Mouse (Mus musculus): ENCODE measurements around the gene Nek10.
"Not testable (repeated sequence)": the region's sequence is repeated elsewhere in the genome, so short reads cannot be mapped to it uniquely, and the experiment has no call there.

Gene Nek10

DNA sequence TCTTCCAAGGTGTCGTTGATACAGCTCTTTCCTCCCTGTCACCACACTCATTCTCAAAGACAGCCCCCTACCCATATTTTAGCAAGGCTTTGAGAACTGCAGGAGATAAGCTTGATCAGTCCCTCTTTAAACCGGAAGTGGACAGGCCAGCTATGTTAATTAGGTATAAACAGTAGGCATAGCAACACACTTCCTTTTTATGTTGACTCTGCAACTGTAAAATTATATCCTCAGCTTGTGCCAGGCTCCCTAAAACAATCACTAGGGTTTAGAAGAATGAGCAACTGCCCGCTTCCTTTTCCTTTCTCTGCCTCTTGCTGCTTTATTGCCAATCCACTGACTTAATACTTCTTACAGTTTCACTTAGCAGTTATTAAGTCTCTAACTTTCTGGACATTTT lies 67.2 kb downstream of the Nek10 start:
- DNase-seq (ENCODE audit: low spot score) = no peak

DNA sequence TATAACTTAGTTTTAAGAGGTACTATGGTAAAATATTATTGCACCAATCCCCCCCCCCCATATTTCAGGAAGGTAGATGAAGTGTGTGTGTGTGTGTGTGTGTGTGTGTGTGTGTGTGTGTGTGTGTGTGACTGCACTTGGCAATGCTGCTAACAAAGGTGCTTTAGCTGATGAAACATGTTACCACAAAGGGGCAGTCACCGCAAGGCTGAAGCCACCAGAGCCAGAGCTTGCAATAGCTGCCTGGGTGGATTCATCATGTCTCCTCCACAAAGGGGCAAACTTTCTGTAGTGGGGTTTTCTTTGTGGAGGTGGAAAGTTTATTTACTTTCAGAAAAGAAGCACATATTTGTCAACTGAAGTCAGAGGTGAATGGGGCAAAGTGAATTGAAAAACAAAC lies 67.9 kb downstream of the Nek10 start:
- DNase-seq (ENCODE audit: low spot score) = no peak

DNA sequence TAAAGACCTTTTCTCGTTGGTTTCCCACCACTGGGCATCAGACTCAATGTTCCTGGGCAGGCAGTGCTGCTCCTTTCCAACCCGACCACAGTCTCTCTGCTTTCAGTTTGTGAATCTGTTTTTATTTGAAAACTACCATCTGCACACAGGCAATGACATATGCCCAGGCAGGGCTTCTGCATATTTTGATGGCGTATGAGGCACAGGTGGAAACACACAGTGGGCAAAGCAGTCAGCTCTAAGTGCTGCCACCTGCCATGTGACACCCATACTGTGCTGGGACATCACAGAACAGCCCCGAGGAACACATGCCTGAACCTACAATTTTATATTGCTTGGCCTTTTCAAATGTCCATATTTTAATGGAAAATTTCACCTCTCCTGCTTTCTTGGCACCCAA lies 68.5 kb downstream of the Nek10 start:
- DNase-seq (ENCODE audit: low spot score) = no peak

- DNase-seq (ENCODE audit: low spot score) = no peak
Measured at GRCm38 (mm10) chr14:14893932-14894652, 90.9 kb downstream of the Nek10 start.

DNA sequence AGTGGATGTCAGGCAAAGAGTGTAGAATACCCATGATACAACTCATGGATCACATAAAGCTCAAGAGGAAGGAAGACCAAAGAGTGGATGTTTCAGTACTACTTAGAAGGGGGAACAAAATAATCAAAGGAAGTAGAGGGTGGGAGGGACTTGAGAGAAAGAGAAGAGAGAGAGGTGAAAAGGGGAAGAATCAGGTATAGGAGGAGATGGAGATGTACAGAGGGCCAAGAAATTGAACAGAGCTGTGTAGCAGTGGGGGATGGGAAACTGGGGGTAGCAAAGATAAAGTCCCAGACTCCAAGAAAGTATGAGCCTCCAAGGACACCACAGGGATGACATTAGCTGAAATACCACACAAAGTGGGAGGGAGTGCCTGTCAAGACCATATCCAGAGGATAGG lies 91.6 kb downstream of the Nek10 start:
- no peak for DNase-seq (ENCODE audit: low spot score)

DNA sequence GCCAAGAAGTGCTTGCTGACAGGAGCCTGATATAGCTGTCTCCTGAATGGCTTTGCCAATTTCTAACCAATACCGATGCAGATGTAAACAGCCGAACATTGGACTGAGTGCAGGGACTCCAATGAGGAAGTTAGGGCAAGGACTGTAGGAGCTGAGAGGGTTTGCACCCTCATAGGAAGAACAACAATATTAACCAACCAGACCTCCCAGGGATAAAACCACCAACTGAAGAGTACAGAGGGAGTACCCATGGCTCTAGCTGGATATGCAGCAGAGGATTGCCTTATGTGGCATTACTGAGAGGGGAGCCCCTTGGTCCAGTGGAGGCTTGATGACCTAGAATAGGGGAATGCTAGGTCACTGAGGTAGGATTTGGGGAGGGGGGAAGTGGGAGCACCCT lies 92.1 kb downstream of the Nek10 start:
- no peak for DNase-seq (ENCODE audit: low spot score)

- no peak for DNase-seq (ENCODE audit: low spot score)
Measured at GRCm38 (mm10) chr14:14896399-14897136, 93.4 kb downstream of the Nek10 start.

- DNase-seq (ENCODE audit: low spot score) = no peak
Measured at GRCm38 (mm10) chr14:14904750-14905529, 101.7 kb downstream of the Nek10 start.

DNA sequence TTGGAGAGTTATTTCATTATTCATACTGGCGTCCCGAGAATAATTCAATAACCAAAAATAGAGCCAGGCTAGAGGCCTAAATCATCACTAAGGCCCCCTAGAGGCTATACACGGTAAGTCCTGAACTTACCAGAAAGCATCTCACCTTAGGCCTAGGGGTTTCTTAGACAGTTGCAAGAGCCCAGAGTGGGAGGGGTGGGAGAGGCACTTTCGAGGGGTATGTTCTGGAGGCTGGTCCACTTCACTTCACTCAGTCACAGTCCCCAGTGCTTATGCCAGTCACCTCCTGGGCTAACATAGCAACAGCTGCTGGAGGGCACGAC lies 102.3 kb downstream of the Nek10 start:
- DNase-seq (ENCODE audit: low spot score) = no peak

DNA sequence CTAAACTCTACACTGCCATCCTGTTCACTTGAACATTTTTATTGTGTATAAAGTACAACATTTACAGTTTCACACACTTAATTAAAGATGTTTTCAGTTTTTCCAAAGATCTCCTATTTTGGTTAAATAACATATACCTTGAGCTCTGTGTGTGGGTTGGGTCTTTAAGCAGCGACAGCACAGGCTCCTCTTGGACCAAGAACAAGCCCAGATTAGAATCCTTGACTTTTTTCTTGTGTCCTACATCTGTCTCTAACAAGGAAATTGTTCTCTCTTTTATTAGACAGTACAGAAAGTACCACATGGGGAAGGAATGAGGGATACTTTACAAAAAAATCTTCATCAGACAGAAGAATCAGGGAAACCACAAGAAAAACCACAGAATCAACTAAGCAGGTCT lies 122.4 kb downstream of the Nek10 start:
- DNase-seq (ENCODE audit: low spot score) = no peak

DNA sequence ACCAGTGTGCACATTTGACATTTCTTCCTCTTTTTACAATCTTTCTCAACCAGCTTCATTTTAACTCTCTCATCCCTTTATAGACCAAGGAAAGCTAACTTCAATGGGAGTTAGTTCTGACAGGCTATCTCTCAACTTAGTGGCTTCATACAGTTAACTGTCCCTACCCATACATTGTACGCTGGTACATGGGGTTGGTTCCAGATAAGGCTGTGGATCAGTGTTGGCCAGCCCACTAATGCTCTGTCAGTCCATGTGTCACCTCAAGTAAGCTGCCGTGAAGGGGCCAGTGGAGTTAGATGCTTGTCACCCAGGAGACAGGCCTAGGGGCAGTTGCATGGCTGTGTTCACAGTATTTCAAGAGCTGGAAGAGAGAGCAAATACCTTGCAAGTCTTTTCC lies 124.3 kb downstream of the Nek10 start:
- no peak for DNase-seq (ENCODE audit: low spot score)

GRCm38 (mm10) chr14:14934977-14935376 lies 131.8 kb downstream of the Nek10 start:
- no peak for DNase-seq (ENCODE audit: low spot score)

- no peak for DNase-seq (ENCODE audit: low spot score)
Measured at GRCm38 (mm10) chr14:14945930-14946329, 142.7 kb downstream of the Nek10 start.

- DNase-seq (ENCODE audit: low spot score) = no peak
Measured at GRCm38 (mm10) chr14:14949023-14949422, 145.8 kb downstream of the Nek10 start.

- no peak for DNase-seq (ENCODE audit: low spot score)
Measured at GRCm38 (mm10) chr14:14951808-14952207, 148.6 kb downstream of the Nek10 start.

DNA sequence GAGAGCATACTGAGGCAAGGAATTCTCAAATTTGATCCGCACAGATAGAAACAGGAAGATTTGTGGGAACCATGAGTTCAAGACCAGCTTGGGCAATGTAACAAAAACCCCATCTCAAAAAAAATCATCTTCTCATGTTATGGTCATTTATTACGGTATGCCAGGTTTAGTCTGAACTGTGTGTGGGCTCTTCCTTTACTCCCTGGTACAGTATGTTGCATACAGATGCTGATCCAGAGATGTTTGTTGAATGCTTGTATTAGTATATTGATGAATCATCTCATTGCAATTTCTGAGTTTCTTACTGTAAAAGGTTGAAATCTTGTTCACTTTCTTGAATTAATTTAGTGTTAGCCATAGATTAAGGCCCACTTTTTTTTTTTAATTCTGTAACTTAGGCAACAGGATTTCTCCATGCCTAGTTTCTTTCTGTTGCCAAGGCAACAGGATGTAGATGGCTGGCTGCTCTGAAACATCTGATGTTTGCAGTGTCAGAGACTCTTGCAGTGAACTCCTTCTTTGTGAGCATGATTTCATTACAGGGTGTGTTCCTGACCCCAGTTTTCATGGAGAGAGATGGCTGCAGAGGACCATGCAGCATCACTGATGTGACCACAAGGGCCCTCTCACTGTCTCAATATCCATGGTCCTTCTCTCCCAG lies 156.7 kb downstream of the Nek10 start:
- DNase-seq (ENCODE audit: low spot score) = no peak

GRCm38 (mm10) chr14:14960441-14960988 lies 157.3 kb downstream of the Nek10 start:
- DNase-seq (ENCODE audit: low spot score) = no peak

- no peak for DNase-seq (ENCODE audit: low spot score)
Measured at GRCm38 (mm10) chr14:14970633-14971032, 167.4 kb downstream of the Nek10 start.

DNA sequence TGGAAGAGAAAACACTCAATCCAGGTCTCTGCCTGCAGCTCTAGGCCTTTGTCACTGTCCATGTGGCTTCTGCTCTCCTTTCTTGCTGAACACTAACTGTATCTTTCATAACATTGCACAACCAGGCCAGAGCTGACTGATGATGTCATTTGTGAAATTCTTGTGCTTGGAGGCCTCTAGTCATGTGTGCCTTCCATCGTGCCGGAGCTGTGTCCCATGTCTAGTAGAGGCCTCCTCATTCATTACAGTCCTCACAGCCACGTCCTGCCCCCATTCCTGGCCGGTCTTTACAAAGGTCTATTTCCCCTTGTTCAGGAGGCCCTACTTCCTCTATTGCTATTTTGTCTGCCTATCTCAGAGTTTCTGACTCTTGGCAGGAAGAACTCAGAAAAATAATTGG lies 167.8 kb downstream of the Nek10 start:
- DNase-seq (ENCODE audit: low spot score) = no peak

DNA sequence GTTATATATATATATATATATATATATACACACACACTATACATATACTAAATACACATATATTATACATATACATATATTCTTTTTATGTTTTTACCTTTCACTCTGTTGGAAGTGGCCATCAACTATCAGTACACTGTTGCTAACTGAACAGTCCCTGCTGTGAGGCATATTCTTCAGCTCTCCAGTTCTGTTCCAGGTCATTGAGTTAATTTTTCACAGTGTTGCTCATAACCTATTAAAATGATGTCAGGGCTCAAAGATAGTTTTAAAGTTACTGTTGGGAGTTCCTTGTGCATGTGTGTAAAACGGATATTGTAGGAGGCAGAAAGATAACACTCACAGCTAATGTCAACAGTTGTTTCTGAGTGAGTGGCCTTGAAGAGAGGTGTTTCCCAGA lies 170.9 kb downstream of the Nek10 start:
- DNase-seq (ENCODE audit: low spot score) = no peak

- DNase-seq (ENCODE audit: low spot score) = not testable (repeated sequence)
Measured at GRCm38 (mm10) chr14:14984106-14984505, 180.9 kb downstream of the Nek10 start.
